Mouse (Mus musculus) splenic B cell, adult 2 months (primary cell): Measurements from ENCODE around the gene Sinhcaf.
"Not testable (repeated sequence)": the region's sequence is repeated elsewhere in the genome, so short reads cannot be mapped to it uniquely, and the experiment has no call there.

Experiments used
- DNase-seq: peaks from one replicate; pipeline ENCODE4 v3.0.0-alpha.2; 2011; ENCODE audit warnings: low read depth, low spot score
- H3K27me3 ChIP-seq: 2 replicates; pipeline ENCODE4 v1.6.1; 2012; ENCODE audit warnings: mild to moderate bottlenecking, low read length, moderate library complexity, mixed read lengths; ENCODE audit not compliant: control insufficient read depth, poor library complexity, insufficient read depth, severe bottlenecking
- H3K36me3 ChIP-seq: 2 replicates; pipeline ENCODE4 v1.6.1; 2012; ENCODE audit warnings: mild to moderate bottlenecking, low read length, moderate library complexity, mixed read lengths; ENCODE audit not compliant: control insufficient read depth, poor library complexity, insufficient read depth, severe bottlenecking

Sinhcaf gene

GRCm38 (mm10) chr6:148946409-148946742 is at the start of gene Sinhcaf:
Gene Sinhcaf (minus strand): TSS chr6:148946467.
- H3K36me3 ChIP-seq, result no peaks in the 10 kb centered on the region
- DNase-seq, result peak; percentile 98
- H3K27me3 ChIP-seq, result no peaks in the 10 kb centered on the region

DNA sequence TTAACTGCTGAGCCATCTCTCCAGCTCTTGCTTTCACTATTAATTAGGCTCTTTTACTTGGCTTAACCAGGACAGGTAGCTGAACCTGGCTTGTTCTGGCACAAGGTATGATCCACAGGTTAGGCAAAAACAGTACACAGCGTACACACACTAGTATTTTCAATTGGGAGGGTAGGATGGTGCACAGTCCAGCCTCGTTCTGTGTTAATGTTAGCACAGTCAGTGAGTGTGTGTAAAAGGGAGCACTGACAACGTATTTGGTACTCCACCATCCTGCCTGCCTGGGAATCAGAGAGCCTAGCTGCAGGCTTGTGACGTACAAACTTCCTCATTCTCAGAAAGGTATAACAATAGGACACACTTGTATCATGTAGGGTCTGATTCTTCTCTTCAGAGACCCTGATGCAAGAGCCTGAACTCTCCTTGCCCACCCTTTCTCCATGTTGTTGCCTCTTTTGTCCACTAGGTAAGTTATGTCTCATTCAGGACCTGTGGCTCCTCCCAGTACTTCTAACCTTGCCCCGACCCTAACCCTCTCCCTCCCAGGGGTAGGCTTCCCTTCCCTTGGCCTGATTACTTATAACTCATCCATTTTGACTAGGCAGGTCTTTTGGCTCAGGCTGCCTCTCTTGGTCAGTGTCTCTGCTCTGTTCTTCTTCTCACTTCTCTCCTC is 48.2 kb upstream of the Sinhcaf start:
- peaks cover 14% of the 10 kb centered on the region for H3K36me3 ChIP-seq
- peak; percentile 12 for DNase-seq
- no peaks in the 10 kb centered on the region for H3K27me3 ChIP-seq

GRCm38 (mm10) chr6:148993117-148994077 is 47.1 kb upstream of the Sinhcaf start:
- Histone ChIP-seq H3K27me3 (no peaks in the 10 kb centered on the region), H3K36me3 (peaks cover 11% of the 10 kb centered on the region; the same call in 1 of the 2 replicates)
- DNase-seq, result peak; percentile 64

GRCm38 (mm10) chr6:148992373-148993116 is 46.3 kb upstream of the Sinhcaf start:
- no peaks in the 10 kb centered on the region for H3K27me3 ChIP-seq
- peaks cover 9% of the 10 kb centered on the region; the same call in 1 of the 2 replicates for H3K36me3 ChIP-seq
- DNase-seq, result no peak

DNA sequence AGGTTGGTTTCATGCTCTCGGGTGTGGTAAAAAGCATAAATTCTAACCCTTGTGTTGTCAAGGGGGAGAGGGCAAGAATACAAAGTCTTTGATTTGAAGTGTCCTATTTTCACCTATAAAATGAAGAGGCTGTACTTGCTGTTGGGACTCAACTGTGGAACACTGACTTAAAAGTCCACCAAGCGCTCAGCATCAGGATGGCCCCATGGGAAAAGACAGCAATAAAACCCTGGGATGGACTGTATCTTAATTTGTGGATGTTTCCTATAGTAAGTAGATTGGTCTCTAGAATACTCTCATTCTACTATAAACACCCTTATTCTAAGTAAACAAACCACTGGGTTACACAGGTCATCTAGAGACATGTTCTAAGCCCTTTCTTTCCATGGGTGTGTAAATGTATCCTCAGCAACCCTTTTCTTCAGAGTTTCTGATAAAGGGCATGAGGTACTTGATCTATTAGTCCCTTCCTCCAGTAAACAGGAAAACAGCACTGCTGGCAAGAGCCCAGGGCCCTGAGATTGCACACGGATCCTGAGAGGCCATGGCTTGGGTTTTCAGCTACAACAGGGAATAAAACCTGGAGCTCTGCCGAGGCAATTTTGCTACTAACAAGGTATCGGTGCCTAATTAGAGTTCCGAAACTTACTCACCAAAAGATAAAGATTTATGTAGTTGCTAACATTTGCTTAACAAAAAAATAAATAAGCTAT is 45.5 kb upstream of the Sinhcaf start:
- no peak for DNase-seq

DNA sequence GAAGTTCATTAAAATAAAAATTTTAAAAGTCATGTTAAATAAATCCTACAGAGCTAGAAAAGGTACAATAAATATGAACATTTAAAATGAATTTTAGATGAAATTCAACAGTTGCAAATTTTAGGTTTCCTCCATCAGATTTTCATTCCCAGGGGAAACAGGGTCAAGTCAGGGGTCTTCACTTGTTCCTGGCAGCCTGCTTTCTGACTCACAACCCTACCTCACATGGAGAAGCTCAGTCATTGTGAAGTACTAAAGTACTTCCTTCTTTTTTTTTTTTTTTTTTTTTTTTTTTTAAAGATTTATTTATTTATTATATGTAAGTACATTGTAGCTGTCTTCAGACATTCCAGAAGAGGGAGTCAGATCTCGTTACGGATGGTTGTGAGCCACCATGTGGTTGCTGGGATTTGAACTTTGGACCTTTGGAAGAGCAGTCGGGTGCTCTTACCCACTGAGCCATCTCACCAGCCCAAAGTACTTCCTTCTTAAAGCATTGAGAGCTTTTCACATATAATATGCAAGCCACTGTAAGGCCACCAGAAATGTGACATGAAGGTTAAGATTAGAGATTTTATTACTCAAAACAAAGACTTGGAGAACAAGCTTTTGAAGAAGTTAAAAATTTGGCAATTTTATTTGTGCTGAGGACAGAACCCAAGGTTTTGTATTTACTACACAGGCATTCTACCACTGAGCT is 43.7 kb upstream of the Sinhcaf start:
- H3K36me3 ChIP-seq, H3K27me3 ChIP-seq: not testable (repeated sequence)
- DNase-seq, result peak; percentile 34

More for the DNA sequence above, 45.5 kb upstream of the Sinhcaf start:
- Histone ChIP-seq H3K36me3 (peaks cover 7% of the 10 kb centered on the region; the same call in 1 of the 2 replicates), H3K27me3 (no peaks in the 10 kb centered on the region)

DNA sequence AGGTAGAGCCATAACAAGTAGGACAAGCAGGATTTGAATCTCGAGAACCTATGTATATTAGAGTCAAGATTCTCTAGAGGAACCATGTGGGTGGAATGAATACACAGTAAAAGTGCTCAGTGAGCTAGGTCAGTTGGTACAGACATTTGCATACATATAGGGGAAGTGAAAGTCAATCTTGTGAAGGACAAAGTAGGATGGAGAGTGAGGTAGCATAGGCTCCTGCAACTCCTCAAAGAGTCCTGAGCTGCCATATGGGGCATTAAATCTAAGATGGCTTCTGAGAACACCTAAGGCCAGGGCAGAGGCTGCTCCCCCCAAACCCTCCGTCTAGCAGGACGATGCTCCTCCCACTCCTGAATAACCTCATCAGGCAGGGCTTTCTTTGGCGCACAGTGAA is 39.7 kb upstream of the Sinhcaf start:
- Histone ChIP-seq H3K27me3 (no peaks in the 10 kb centered on the region), H3K36me3 (no peaks in the 10 kb centered on the region)
- DNase-seq, result peak; percentile 83

DNA sequence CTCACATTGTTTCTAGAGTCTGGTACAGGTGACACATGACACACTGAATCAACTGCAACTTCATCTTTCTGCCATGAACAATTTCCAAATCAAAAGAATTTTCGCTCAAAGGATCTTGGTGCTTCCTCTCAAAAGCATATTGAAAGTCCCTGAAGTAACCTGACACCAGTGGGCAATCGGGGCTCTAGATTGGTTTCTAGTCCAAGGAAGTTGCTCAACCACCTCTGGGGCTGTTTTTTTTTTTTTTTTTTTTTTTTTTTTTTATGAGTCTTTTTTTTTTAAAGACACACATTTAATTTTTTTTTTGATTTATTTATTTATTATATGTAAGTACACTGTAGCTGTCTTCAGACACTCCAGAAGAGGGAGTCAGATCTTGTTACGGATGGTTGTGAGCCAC is 34.2 kb upstream of the Sinhcaf start:
- DNase-seq, result no peak
- Histone ChIP-seq H3K27me3 (no peaks in the 10 kb centered on the region), H3K36me3 (no peaks in the 10 kb centered on the region)

- H3K36me3 ChIP-seq, result no peaks in the 10 kb centered on the region
- H3K27me3 ChIP-seq, result no peaks in the 10 kb centered on the region
- no peak for DNase-seq
Measured at GRCm38 (mm10) chr6:148975096-148975495, 28.8 kb upstream of the Sinhcaf start.

DNA sequence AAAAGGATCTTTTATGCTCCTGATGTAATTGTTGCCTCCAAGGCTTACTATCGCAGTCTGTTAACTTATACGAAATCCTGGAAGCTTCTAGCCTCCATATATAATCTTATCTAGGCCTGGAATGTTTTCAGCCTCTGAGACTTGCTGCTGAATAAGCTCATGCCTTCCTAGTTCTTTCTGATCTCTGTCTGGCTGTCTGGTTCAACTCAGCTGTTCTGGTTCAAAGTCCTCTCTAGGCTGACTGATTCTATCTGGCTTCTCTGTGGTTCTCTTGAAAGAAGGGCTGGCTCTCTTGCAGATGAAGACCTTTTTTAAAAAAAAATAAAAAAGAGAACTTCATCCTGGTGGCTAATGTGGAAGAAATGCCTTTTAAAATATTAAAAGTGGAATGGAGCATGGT is 26.6 kb upstream of the Sinhcaf start:
- Histone ChIP-seq H3K27me3 (no peaks in the 10 kb centered on the region), H3K36me3 (no peaks in the 10 kb centered on the region)
- DNase-seq, result no peak

DNA sequence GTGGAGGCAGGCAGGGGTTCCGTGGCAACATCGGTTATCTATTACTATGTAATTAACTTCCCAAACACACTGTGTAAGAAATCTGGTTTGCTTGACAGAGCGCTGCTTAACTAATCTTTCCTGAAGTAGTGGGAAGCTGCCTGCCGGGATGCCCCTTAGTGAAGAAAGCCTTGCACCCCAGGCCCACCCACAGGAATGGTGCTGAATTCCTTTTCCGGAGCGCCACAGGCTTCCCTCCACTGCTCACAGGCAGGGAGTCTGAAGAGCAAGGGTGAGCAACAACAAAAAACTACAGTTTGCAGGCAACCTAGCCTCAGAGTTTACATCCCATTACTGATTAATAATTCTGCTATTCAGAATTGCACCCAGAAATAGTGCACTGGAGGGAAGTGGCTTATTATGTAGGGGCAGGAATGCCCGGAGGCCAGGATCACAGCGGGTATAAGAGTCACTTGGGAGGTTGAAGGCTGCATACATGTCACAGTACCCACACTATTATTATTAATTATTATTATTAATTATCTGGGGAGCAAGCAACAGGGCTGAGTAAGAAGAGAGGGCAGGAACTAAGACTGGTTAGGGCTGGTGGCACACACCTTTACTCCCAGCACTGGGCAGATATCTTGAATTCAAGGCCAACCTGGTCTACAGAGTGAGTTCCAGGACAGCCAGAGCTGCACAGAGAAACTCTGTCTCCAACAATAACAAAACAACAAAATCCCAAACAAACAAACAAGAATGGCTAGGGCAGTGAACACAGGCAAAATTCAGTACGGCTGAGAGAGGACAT is 26.0 kb upstream of the Sinhcaf start:
- DNase-seq, result no peak
- Histone ChIP-seq H3K36me3 (no peaks in the 10 kb centered on the region), H3K27me3 (no peaks in the 10 kb centered on the region)

DNA sequence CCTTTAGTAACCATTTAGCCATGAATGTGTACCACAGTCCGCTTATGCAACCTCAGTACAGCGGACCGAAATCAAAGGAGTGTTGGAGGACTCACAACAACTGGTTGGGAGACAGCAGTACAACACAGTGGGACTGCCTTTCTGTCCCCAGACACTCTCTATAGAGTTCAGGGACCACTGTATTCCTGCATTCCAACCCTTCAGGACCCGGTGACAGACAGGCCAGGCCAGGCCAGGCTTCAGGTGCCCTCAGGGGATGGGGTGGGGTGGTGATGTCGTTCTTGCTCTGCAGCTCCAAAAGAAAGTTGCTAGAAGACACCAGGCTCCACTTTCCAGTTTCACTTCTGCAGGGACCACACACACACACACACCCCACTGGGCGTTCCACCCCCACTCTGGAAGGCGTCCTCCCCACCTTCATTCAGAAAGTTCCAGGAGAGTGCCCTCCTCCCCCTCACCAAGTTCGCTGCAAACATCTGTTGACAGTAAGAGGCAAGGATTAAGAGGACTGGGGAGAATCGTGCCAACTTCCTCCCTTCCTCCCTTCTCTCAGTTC is 25.2 kb upstream of the Sinhcaf start:
- Histone ChIP-seq H3K27me3 (no peaks in the 10 kb centered on the region), H3K36me3 (no peaks in the 10 kb centered on the region)
- peak; percentile 8 for DNase-seq

DNA sequence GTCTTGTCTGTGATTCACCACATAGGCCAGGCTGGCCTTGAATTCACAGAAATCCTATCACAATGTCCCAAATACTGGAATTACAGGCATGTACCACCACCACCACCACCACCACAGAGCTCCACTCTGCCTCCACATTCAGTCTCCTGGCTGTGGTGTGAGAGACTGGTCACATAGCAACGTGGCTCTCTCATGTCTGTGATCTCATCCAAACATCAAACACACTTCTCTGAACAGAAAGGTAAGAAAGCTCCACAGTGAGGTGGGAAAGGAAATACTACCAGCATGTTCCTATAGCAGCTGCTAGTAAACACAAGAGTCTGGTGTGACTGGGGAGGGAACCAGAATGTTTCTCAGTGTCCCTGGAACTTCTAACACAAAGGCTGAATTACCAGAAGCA is 15.0 kb upstream of the Sinhcaf start:
- Histone ChIP-seq H3K27me3 (no peaks in the 10 kb centered on the region), H3K36me3 (no peaks in the 10 kb centered on the region)
- DNase-seq, result no peak
